Mouse (Mus musculus): ENCODE results near the gene Avpr1b.

GRCm38 (mm10) chr1:131660716-131661472 lies 61.9 kb downstream of the Avpr1b start:
- TF ChIP-seq EP300 (optimal IDR thresholded peaks at IDR 0.05) (no peak), CTCF (IDR thresholded peaks at IDR 0.05; ENCODE audit: low read depth) (no peak)
